Mouse (Mus musculus) lung, postnatal 0 days (tissue): ENCODE measurements at regions not wholly inside any gene's neighbourhood (a gene's known extent, or its start where the extent isn't known, plus 50 kb on each side); places are given as distances from the start of the nearest gene placed in this dataset.

Experiments
- ATAC-seq: fragments of 200-750 bp; cut with Nextera tagmentation; 2 replicates; pipeline ENCODE4 v1.8.0; 2017; ENCODE audit warnings: moderate library complexity
- DNase-seq: peaks from one replicate; pipeline ENCODE4 v3.0.0-alpha.2; 2016; ENCODE audit warnings: low spot score
- H3K27ac ChIP-seq: fragments of 300-500 bp; sonication (generic); 2 replicates; pipeline ENCODE4 v1.5.1; 2014; ENCODE audit warnings: antibody characterized with exemption, mild to moderate bottlenecking, low read length, mixed read lengths
- H3K27me3 ChIP-seq: fragments of 300-500 bp; sonication (generic); replicated peaks from 2 replicates; pipeline ENCODE4 v1.6.1; 2014; ENCODE audit warnings: low read length, mixed read lengths; ENCODE audit not compliant: insufficient read depth
- H3K36me3 ChIP-seq: fragments of 300-500 bp; sonication (generic); 2 replicates; pipeline ENCODE4 v1.6.1; 2014; ENCODE audit warnings: low read length, mixed read lengths; ENCODE audit not compliant: insufficient read depth
- H3K4me1 ChIP-seq: fragments of 300-500 bp; sonication (generic); 2 replicates; pipeline ENCODE4 v1.6.1; 2014; ENCODE audit warnings: antibody characterized with exemption, low read depth, low read length, mixed read lengths; ENCODE audit not compliant: insufficient read depth
- H3K4me2 ChIP-seq: fragments of 300-500 bp; sonication (generic); replicated peaks from 2 replicates; pipeline ENCODE4 v1.6.1; 2014; ENCODE audit warnings: low read depth, mild to moderate bottlenecking, low read length, moderate library complexity, mixed read lengths
- H3K4me3 ChIP-seq: fragments of 300-500 bp; sonication (generic); 2 replicates; pipeline ENCODE4 v1.5.1; 2014; ENCODE audit warnings: low read depth, low read length
- H3K9ac ChIP-seq: fragments of 300-500 bp; sonication (generic); replicated peaks from 2 replicates; pipeline ENCODE4 v1.6.1; 2014; ENCODE audit warnings: low read depth, mild to moderate bottlenecking
- H3K9me3 ChIP-seq: fragments of 300-500 bp; sonication (generic); 2 replicates; pipeline ENCODE4 v1.6.1; 2016; ENCODE audit warnings: low read length, mixed read lengths
- CTCF ChIP-seq: IDR thresholded peaks from 2 replicates; pipeline ENCODE4 v1.5.1; 2016; ENCODE audit warnings: antibody characterized with exemption, mild to moderate bottlenecking
- EP300 ChIP-seq: IDR thresholded peaks from 2 replicates; pipeline ENCODE4 v1.6.1; 2016; ENCODE audit warnings: antibody characterized with exemption, mild to moderate bottlenecking, control low read depth
- WGBS: fragments of 180-500 bp; shearing (Covaris S2); extraction: QIAGEN DNeasy Blood & Tissue Kit; methylation state at CpG from one replicate; pipeline ENCODE4 v1.1.7; 2014; 5-methylcytosine and 5-hydroxymethylcytosine counted together

- no peak for ATAC-seq
- no peaks in the 10 kb centered on the region for H3K36me3 ChIP-seq
- no peak overlapping the region for H3K9ac ChIP-seq
- 53% methylated on average over 3 of the region's 3 CpGs for WGBS
- no peak for TF ChIP-seq CTCF
- no peak for TF ChIP-seq EP300
- DNase-seq, result no peak
- H3K4me3 ChIP-seq, result no peak overlapping the region
- no peaks in the 10 kb centered on the region for H3K27me3 ChIP-seq
- H3K4me1 ChIP-seq, result no peaks in the 10 kb centered on the region
- H3K27ac ChIP-seq, result no peak overlapping the region
- no peaks in the 10 kb centered on the region for H3K9me3 ChIP-seq
- H3K4me2 ChIP-seq, result no peak overlapping the region
These were observed 248.0 kb downstream of the Rdh14 start for GRCm38 (mm10) chr12:10638591-10638990.

GRCm38 (mm10) chr12:10654466-10655184 is 264.1 kb downstream of the Rdh14 start:
- no peak overlapping the region for H3K9ac ChIP-seq
- no peak overlapping the region for H3K27ac ChIP-seq
- no peak overlapping the region for H3K4me2 ChIP-seq
- no peaks in the 10 kb centered on the region for H3K9me3 ChIP-seq
- no peaks in the 10 kb centered on the region for H3K27me3 ChIP-seq
- no peak overlapping the region for H3K4me3 ChIP-seq
- no peaks in the 10 kb centered on the region for H3K4me1 ChIP-seq
- H3K36me3 ChIP-seq, result no peaks in the 10 kb centered on the region
- ATAC-seq, result no peak
- WGBS, result 66% methylated on average over 6 of the region's 6 CpGs
- no peak for DNase-seq
- TF ChIP-seq CTCF, result no peak
- TF ChIP-seq EP300, result no peak

GRCm38 (mm10) chr12:10655185-10655544 is 264.6 kb downstream of the Rdh14 start:
- Histone ChIP-seq H3K4me3 (no peak overlapping the region), H3K27me3 (no peaks in the 10 kb centered on the region), H3K4me1 (no peaks in the 10 kb centered on the region), H3K9ac (no peak overlapping the region), H3K27ac (no peak overlapping the region), H3K9me3 (no peaks in the 10 kb centered on the region), H3K4me2 (no peak overlapping the region), H3K36me3 (no peaks in the 10 kb centered on the region)
- DNase-seq, result no peak
- TF ChIP-seq EP300 (no peak), CTCF (no peak)
- no peak for ATAC-seq

GRCm38 (mm10) chr12:10658826-10659225 is 268.3 kb downstream of the Rdh14 start:
- whole genome bisulfite sequencing, result 73% methylated on average over 2 of the region's 2 CpGs
- no peaks in the 10 kb centered on the region for H3K27me3 ChIP-seq
- no peak for TF ChIP-seq EP300
- no peak for TF ChIP-seq CTCF
- no peaks in the 10 kb centered on the region for H3K36me3 ChIP-seq
- no peaks in the 10 kb centered on the region for H3K4me1 ChIP-seq
- H3K4me2 ChIP-seq, result no peak overlapping the region
- H3K9me3 ChIP-seq, result no peaks in the 10 kb centered on the region
- DNase-seq (no peak), ATAC-seq (no peak)
- no peak overlapping the region for H3K9ac ChIP-seq
- no peak overlapping the region for H3K27ac ChIP-seq
- no peak overlapping the region for H3K4me3 ChIP-seq

DNA sequence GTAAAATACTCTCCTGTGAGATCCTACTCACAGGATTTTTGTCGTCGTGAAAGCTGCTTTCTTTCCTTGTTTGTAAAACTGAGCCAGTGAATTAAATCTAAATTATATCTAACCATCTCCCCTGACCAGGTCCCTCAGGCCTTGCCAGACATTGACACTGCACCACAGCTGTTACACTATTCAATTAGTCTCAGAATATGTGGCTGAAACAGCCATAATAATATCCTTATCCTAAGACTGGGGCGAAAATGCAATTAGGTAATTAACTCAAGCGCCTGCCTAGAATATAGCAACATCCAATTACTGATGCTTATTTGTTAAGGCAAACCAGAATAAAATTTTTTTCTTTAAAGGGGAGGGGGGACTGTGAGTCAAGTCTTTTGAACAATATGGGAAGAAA is 296.2 kb downstream of the Rdh14 start:
- H3K4me2 ChIP-seq, result no peak overlapping the region
- no peak for DNase-seq
- TF ChIP-seq EP300 (no peak), CTCF (no peak)
- H3K4me3 ChIP-seq, result no peak overlapping the region
- H3K36me3 ChIP-seq, result no peaks in the 10 kb centered on the region
- WGBS, result 81% methylated on average over 4 of the region's 4 CpGs
- no peak overlapping the region for H3K27ac ChIP-seq
- no peak overlapping the region for H3K9ac ChIP-seq
- no peaks in the 10 kb centered on the region for H3K4me1 ChIP-seq
- ATAC-seq, result no peak
- no peaks in the 10 kb centered on the region for H3K27me3 ChIP-seq
- H3K9me3 ChIP-seq, result no peaks in the 10 kb centered on the region
